Mouse (Mus musculus) left cerebral cortex, postnatal 4 days (tissue): ENCODE measurements at regions not wholly inside any gene's neighbourhood (a gene's known extent, or its start where the extent isn't known, plus 50 kb on each side); places are given as distances from the start of the nearest gene placed in this dataset.
"Not testable (repeated sequence)": the region's sequence is repeated elsewhere in the genome, so short reads cannot be mapped to it uniquely, and the experiment has no call there.

Source experiments
- DNase-seq: peaks from one replicate; pipeline ENCODE4 v3.0.0-alpha.2; 2022
- intact Hi-C: fragments of 180-260 bp; cut with DNase I; formaldehyde crosslinking; loops from one replicate; pipeline ENCODE4 v1.15.1; 2025

DNA sequence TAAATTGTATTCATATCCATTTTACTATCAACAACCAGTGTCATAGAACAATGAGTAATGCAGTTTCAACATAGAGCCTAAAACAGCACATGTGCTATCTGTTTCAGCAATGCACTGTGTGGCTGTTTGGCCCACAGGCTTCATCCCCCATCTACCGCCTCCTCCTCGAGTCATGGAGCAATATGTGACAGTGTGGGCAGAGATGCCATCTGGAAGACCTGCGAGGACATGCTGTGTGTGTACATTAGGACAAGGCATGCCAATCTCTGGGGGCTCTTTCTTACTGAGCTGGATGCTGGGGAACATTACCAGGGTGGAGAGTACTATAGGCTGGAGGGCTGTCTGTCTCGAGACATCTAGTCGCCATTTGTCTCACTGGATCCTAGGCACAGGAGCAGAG lies 101.5 kb upstream of the Fam84a start:
- intact Hi-C loops, result no loop called here
- no peak for DNase-seq

DNA sequence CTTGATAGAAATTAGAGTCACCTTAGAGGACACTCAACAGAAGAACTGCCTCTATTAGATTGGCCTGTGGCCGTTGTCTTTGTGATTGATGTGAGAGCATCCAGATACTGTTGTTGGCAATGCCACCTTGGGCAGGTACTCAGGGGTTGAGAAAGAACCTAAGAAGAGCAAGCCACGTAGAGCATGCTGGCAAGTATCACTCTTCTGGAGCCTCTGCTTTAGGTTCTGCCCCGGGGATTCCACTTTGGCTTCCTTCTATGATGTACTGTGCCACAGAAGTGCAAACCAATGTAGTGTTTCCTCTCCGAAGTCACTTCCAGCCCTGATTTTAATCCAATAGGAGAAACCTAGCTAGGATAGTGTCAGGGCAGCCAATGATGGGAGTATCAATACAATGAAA lies 98.3 kb upstream of the Fam84a start:
- intact Hi-C loops, result no loop called here
- no peak for DNase-seq

DNA sequence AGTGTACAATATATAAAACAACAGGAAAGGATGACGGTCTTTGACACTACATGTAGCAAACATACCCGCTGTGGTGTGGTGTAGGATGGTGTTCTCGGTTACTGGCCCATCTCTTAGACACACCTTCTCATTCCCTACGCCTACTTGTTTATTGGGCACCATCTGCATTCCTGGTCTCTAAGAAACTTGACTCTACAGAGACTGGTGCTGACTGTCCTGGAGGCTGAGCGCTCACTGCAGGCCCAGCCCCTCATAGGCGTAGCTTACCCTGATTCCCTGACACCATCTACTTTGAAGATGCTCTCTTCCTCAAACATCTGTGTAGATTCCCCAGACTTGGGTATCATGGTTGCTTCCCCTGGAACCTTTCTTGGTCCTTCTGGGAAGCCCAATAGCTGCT lies 90.9 kb upstream of the Fam84a start:
- intact Hi-C loops, DNase-seq: not testable (repeated sequence)

DNA sequence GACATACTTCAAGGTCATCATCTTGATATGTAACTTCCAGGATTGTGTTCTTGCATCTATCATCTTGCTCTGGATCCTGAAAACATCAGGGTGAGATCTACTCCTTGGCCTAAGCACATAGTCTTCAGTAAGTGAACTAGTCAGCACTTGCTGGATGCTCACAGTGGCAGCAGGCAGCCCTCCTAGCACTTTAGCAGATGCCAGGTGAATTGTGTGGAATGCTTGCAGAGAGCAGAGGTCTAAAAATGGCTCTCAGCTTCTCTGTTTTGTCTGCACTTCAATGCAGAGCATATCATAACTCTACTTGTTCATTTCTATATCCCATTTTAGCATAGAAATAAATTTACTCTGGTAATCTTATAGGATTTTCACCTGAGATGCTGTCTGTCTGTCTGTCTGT lies 85.8 kb upstream of the Fam84a start:
- intact Hi-C loops, result no loop called here
- DNase-seq, result no peak

DNA sequence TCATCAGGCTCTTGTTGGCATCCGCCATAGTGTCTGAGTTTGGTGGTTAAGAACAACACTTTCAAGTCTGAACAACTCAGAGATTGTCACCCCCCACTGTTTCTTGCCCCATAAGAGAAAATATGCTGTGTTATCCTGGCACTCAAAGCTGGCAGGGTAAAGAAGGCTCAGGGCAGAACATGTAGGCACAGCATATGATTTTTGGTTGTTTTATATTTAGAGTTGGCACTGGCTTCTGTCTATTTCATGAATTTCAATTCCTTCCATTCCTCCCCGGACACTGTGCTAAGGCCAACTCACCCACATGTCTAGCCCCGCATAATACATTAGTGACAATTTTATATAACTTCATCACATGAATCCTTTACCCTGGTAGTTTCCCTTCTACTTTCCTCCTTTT lies 83.5 kb upstream of the Fam84a start:
- intact Hi-C loops, result no loop called here
- DNase-seq, result no peak

DNA sequence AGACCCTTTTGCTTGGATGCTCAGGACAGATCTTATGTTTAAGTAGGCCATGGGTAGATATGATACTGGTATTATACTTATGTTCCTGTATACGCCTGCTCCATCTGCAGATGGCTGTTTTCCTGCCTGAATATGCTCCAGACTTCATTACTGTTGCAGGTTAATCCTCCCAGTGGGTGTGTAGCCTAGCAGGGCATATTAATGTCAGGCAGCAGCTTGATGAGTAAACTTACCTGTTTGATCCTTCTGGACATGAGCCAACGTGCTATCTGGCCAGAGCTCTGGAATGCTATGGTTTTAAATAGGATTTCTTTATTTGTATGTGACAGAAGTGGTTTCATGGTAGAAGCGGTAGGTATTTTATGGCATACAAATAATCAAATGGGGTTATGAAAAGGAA lies 60.8 kb upstream of the Fam84a start:
- intact Hi-C loops, result no loop called here
- DNase-seq, result peak; percentile 1

DNA sequence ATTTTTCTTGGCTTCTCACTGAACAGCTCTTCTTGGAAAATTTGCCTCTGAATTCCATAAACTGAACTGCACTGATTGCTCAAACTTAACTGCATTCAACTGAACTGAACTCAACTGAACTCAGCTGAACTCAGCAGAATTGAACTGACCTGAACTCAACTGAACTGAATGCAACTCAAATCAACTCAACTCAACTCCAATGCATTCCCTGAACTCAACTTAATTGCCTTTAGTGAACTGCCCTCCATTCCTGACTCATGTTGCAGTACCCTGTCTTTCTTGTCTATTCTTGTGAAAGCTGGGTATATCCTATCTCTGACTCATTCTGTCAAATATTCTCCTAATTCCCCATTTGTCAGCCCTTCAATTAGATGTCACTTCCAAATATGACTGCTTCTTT lies 58.0 kb upstream of the Fam84a start:
- no peak for DNase-seq
- intact Hi-C loops, result no loop called here

DNA sequence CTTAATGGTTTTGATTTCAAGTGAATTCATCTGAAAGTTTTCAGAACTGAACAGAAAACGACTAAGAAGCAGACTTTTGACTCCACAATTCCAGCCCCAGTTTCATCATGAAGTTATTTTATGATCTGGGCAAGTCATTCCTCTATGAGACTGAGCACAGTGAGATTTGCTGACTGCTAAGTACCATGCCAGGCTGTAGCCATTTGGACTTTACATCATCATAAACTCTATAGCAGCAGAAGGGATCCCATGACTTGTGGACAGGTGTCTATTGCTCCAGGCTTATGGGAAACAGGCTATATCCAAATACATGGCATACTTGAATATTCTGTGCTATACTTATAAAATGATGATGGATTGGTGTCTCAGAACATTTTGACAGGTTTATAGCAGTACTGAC lies 55.4 kb upstream of the Fam84a start:
- no peak for DNase-seq
- intact Hi-C loops, result no loop called here

DNA sequence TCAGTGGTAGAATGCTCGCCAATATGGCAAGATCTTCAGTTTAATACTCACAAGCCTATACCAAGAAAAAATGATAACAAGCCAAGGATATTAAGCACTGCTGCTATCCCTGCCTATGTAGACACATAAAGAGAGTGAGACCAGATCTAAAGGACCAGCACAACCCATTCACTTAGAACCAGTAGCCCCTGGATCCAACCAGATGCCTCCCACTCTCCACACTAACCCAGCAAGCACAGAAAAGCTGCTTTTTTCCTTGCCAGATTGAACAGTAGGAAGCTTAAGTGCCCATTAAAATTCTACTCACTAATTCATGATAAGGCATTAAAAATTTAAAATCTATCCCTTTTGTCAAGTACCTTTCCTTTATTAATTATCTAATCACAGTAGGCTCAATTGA lies 52.6 kb upstream of the Fam84a start:
- no peak for DNase-seq
- intact Hi-C loops, result no loop called here
